Mouse (Mus musculus) brain, embryonic 14.5 days (tissue): ENCODE measurements around the gene Ltbp2. TPM values are rescaled to one million over a fixed set of nuclear protein-coding genes. Genes with fewer than 3 reads are reported as not detected.

Experiments used
- DNase-seq: peaks from one replicate; pipeline ENCODE4 v3.0.0-alpha.2; 2011; ENCODE audit warnings: low read depth
- CTCF ChIP-seq: fragments of 200-500 bp; IDR thresholded peaks from 2 replicates; pipeline ENCODE4 v1.5.1; 2012; ENCODE audit warnings: inconsistent platforms, mild to moderate bottlenecking, moderate library complexity, borderline replicate concordance; ENCODE audit not compliant: insufficient read depth, insufficient read length; ENCODE audit errors: extremely low read depth
- POLR2A ChIP-seq: fragments of 200-500 bp; IDR thresholded peaks from 2 replicates; pipeline ENCODE4 v1.6.1; 2012; ENCODE audit warnings: mild to moderate bottlenecking, inconsistent platforms, borderline replicate concordance; ENCODE audit not compliant: poor library complexity, insufficient read depth, insufficient read length, severe bottlenecking; ENCODE audit errors: extremely low read depth
- polyA plus RNA-seq: library from polyadenylated mRNA; depleted of rRNA; stranded (reverse); fragments of >200 nt; gene quantifications from 2 replicates; pipeline ENCODE4 v1.2.3, GENCODE M21; 2012

Gene Ltbp2
- polyA plus RNA-seq, 1 experiment: 1.4 TPM

DNA sequence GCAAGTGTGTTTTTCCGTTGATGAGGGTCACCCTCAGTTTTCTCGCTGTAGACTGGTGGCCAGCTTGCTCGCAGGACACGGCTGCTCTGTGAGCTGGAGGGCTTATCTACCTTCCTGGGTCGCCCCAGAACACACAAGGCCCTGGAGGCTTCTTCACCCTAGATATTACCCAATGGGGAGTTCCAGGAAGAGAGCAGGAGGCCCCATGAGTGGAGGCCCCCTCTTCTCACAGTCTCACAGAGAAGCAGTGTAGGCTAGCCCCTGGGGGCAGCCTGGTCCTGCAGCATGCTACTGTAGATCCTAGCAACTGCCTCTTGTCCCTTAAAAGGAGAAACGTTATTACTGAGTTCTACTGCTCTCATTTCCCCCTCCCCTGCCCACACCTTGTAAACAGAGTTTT lies 28.4 kb downstream of the Ltbp2 start:
- no peak for DNase-seq

DNA sequence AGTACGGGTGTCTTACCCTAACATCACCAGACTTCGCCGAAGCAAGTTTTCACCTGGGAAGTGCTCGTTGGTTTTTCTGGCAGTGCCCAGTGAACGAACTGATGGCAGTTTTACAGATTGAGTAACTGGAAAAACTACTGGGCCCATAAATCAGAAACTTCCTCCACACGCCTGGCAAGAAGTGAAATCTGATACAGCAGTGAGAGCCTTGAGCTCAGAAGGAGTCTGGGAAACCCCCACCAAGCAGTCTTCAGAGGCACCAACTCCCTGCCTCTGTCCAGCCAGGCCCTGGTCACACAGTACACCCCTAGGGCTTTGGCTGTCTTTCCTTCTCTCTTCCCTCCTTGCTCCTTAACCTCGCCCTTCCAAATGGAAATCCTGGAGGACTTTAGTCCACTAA lies 28.9 kb downstream of the Ltbp2 start:
- no peak for DNase-seq
- TF ChIP-seq CTCF: no peak
- no peak for TF ChIP-seq POLR2A

More for the DNA sequence above, 28.4 kb downstream of the Ltbp2 start:
- no peak for TF ChIP-seq POLR2A
- TF ChIP-seq CTCF: no peak

DNA sequence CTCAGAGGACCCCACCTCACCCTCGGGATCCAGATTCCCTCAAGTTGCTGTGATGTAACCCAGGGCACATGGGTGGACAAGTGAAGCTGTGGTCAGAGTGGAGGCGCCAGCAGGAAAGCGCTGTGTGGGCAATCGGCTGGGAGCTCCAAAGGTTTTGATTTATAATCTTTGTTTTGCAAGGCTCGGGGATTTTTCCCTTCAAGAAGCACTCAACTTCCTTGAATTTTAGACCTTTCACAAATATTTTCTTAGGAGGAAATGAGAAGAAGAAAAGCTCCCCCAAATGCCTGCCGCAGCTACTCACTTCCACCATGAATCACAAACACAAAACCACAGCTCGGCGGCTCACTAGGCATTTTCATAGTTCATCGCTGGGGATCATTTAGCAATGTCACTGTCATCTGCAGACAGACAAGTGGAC lies 29.7 kb downstream of the Ltbp2 start:
- TF ChIP-seq CTCF (no peak), POLR2A (no peak)
- DNase-seq: no peak

DNA sequence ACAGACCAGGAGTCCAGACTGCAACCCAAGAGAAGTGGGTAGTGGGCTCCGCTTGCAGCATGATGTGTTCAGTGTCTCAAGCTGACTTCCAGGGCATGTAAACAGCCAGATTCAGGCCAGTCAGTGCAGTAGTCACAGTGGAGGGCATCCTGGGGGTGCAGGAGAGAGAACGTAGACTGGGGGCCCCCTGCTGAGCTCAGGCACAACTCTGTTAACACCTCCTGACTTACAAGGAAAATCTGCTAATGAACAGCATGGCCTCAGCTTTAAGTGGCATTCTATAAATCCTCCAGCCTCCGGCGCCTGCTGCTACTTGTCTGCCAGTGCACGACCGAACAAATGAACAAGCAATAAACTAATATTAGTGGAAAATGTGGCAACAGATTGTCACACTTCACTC lies 33.6 kb downstream of the Ltbp2 start:
- DNase-seq: peak; percentile 46
- TF ChIP-seq CTCF (no peak), POLR2A (no peak)

DNA sequence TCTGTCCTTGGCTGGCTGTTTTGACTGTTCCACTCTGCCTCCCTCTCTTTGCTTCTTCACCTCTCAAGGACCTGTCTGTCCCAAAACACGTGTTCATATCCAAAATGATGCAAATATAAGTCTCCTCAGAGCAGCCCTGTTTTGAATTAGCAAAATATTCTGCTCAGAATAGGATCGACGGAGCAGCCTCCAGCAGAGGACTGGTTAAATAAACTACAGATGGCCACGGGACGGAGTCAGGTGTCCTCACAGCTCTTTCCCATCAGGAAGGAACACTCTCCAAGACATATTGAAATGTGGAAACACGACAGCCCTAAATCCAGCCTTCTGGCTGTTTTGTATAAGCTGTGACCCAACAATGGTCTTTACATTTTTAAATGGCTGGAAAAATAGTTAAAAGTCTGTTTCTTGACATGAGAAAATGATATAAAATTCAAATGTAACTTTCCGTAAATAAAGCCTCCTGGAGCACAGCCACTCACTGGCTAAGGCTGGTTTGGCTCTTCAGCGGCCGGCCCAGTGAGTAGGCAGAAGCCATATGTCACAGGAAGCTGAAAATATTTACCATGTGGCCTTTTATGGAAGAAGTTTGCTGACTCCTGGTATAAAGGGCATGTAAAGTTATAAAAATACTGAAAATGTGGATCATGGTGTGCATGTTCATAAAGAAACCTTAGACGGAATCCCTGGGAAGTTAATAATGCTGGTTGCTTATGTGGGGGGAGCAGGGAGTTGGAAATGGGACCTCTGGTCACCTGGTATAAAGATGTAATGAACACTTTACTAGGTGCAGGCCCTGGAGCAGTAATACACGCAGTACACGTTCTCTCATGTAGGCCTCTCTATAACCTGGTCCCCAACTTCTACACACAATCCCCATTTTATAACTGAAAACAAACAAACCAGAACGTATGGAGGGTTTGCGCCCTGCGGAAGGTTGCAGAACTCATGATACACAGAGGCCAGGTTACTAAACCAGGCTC lies 34.9 kb downstream of the Ltbp2 start:
- DNase-seq: no peak

DNA sequence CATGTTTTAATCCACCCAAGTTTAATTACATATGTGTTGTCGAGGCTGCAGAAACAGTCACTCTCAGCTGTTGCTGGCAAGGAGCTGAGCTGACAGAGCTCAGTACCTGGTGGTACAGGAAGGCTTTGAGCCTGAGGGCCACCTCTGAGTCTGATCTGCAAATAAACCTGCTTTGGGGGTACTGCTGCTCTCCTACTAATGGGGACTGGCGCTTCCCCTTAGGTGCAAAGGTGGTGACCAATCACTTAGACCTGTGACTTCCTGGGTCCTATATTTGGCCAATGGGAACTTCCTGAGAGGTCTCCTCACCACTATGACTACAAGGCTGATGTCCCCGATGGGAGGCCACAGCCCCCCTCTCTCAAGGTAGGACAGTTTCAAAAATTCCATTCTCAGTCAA lies 35.6 kb downstream of the Ltbp2 start:
- no peak for DNase-seq
- TF ChIP-seq POLR2A (no peak), CTCF (no peak)

More for the DNA sequence above, 34.9 kb downstream of the Ltbp2 start:
- TF ChIP-seq CTCF (no peak), POLR2A (no peak)

DNA sequence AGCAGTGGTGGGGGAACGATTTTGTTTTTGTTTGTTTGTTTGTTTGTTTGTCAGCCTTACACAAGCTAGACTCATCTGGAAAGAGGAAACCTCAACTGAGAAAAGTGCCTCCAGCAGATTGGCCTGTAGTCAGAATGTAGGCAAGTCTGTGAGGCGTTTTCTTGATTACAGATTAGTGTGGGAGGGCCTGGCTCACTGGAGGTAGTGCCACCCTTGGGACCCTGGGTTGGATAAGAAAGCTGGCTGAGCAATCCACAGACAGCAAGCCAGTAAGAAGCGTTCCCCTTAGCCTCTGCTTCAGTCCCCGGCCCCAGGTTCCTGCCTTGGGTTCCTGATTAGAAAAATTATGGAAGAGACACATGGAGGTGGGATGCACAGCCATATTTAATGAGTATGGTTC lies 36.4 kb downstream of the Ltbp2 start:
- no peak for DNase-seq
- TF ChIP-seq CTCF (no peak), POLR2A (no peak)

DNA sequence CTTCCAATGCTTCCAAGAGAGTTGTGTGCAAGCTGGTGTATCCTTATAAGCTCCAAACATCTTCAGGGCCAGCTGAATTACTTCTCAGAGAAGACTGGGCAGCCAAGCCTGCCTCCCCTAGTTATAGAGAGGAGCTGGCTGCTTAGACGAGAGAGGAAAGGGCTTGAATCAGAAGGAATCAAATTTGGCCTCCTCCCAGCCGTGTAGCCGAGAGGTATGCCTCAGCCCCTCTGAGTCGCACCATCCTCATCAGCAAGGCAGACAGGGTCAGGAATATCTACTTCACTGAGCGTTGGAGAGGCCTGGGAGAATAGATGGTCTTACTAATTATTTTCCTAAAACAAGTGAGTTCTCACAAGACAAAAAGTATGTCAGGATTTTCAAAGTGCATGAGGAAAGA lies 40.7 kb downstream of the Ltbp2 start:
- TF ChIP-seq CTCF: no peak
- DNase-seq: no peak

DNA sequence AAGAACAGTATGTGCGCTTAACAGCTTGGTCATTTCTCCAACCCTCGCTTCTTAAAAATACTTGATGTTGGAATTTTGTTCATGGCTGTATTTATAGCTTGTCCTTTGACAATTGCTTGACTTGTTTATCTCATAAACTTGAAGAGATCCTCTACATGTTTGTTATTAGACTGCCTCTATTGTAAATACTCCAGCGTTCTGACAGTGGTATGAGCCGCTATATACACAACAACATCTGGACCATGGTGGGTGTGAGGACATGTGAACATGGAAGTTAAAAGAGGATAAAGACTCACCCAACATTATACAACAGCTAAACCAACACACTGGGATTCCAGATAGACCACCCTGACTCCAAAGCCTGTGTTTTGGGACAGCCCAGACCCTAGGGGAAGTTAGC lies 41.6 kb downstream of the Ltbp2 start:
- TF ChIP-seq CTCF (no peak), POLR2A (no peak)
- DNase-seq: no peak

DNA sequence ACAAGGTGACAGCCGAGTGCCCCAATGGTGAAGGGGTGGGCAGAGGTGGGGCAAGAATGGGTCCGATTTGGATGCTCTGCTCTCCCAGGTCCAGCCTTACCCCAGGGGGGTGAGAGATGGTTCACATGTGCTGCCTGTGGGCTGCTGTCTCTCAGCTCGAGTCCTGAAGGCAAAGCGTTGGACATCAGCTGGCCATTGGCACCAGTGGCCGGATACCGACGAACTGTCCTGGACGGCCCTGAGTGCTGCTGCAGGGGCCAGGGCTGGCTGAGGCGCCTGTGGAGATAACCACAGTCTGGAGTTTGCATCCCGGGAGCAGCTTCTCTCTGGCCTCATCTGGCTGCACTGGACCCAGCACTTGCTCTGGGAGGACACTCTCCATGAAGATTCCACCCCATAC lies 44.7 kb downstream of the Ltbp2 start:
- DNase-seq: no peak
- TF ChIP-seq CTCF (no peak), POLR2A (no peak)

DNA sequence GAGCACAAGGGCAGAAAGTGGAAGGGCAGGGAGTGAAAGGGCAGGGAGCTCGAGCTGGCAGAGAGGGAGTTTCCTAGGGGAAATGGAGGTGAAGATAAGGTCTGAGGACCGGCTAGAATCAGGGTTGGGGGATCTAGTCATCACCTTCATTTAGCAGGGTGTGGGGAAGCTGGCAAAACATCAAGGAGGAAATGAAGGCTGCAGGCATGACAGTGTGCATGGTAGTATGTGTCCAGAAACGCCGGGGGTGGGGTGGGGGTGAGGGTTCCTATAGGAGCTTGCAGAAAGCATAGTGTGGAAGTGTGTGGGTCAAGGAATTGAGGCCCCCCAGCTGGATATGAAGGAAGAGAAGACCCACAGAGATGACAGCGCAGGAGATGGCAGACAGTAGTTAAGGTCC lies 45.2 kb downstream of the Ltbp2 start:
- no peak for TF ChIP-seq POLR2A
- no peak for TF ChIP-seq CTCF
- DNase-seq: no peak

DNA sequence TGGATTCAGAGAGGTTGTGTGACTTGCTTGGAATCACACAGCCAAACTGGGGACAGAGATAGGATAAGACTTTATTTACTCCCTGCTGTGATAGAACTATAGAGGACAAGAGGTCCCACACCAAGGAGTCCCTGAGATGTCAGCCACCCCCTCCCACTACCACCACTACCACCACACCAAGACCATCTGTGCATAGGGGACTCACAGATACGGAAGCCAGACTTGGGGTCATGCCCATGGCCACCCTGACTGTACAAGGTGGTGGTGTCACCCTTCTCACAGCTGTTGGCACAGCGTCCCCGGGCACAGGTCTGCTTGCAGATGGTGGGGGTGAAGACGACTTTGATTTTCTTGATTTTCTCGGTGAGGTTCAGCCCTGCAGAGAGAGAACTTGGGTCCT lies 45.9 kb downstream of the Ltbp2 start:
- DNase-seq: no peak
- TF ChIP-seq POLR2A (no peak), CTCF (no peak)

DNA sequence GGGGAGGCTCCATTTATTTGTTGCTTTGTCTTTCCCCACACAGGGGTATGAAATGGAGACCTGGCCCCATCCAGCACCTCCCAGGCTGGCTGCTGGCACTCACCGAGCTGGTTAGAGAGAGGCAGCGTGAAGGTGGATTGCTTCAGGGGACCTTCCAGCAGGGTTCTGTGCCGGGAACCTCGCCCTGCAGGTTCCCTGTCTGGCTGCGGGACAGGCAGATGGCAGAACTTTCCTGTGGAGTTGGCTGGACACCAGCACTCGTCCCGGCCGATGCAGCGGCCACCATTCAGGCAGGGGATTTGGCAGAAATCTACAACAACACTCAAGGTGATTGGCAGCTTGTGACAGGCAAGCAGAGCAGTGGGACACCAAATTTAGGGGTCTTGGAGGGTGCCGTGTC lies 46.4 kb downstream of the Ltbp2 start:
- TF ChIP-seq CTCF (no peak), POLR2A (no peak)
- no peak for DNase-seq
